Mouse (Mus musculus) embryo, embryonic 11 days (tissue): ENCODE data around the gene Ndufv2.
"Not testable (repeated sequence)": the region's sequence is repeated elsewhere in the genome, so short reads cannot be mapped to it uniquely, and the experiment has no call there.

Experiments
- DNase-seq: peaks from one replicate; pipeline ENCODE4 v3.0.0-alpha.2; 2015

The Ndufv2 gene

GRCm38 (mm10) chr17:66084486-66084885 lies 16.9 kb downstream of the Ndufv2 start:
- DNase-seq = no peak

DNA sequence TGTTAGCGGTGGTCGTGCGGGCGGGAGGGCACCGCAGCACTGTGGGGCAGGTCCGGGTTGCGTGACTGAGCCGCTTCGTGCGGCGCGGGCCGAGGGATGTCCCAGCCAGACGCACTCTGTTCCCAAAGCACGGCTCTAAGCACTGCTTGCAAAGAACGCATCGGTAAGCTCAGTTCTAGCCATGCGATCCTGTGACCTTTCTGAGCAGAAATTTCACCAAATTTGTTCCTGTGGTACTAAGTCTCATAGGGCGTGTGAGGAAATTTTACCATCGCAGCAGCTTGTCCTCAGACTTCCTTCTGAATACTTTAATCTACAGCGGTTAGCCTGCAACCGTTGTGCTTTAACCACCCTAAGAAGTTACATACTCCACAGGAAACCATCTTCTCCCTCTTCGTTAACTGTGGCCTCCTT lies 23.9 kb downstream of the Ndufv2 start:
- peak; percentile 54 for DNase-seq

GRCm38 (mm10) chr17:66076934-66077333 lies 24.4 kb downstream of the Ndufv2 start, which contains the start of gene Ankrd12:
Ankrd12 (minus strand) TSS chr17:66077089.
- peak; percentile 96 for DNase-seq

- DNase-seq = peak; percentile 54
Measured at GRCm38 (mm10) chr17:66076174-66076927, 25.0 kb downstream of the Ndufv2 start.

- peak; percentile 36 for DNase-seq
Measured at GRCm38 (mm10) chr17:66075827-66076173, 25.6 kb downstream of the Ndufv2 start.

DNA sequence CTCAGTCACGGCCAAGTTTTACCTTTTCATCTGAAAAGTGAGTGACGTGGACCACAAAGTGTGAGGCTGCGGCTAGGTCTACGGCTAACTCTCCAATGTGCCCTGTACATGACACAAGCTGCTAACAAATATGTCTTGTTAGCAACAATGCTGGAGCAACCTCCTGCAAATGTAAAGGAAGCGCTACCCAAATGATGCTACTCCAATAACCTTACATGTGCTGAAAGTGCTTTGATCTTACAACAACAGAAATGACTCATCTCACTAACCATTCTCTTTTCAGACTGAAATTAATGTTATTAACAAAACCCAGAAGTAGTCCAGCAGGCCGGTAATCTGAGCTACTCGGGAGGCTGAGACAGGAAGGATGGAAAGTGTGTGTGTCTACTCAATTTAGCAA lies 27.4 kb downstream of the Ndufv2 start:
- DNase-seq = no peak

DNA sequence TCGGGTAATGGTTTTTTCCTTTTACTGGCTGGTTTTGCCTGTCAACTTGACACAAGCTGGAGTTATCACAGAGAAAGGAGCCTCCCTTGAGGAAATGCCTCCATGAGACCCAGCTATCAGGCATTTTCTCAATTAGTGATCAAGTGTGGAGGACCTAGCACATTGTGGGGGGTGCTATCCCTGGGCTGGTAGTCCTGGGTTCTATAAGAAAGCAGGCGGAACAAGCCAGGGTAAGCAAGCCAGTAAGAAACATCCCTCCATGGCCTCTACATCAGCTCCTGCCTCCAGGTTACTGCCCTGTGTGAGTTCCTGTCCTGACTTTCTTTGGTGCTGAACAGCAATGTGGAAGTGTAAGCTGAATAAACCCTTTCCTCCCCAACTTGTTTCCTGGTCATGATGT lies 32.3 kb downstream of the Ndufv2 start:
- DNase-seq = not testable (repeated sequence)

GRCm38 (mm10) chr17:66065115-66065514 lies 36.2 kb downstream of the Ndufv2 start:
- DNase-seq = no peak

GRCm38 (mm10) chr17:66061241-66061938 lies 40.0 kb downstream of the Ndufv2 start:
- no peak for DNase-seq

GRCm38 (mm10) chr17:66058160-66058559 lies 43.2 kb downstream of the Ndufv2 start:
- DNase-seq = no peak

GRCm38 (mm10) chr17:66057145-66057544 lies 44.2 kb downstream of the Ndufv2 start:
- DNase-seq = no peak

- DNase-seq = no peak
Measured at GRCm38 (mm10) chr17:66053349-66053748, 48.0 kb downstream of the Ndufv2 start.

GRCm38 (mm10) chr17:66048795-66049194 lies 52.6 kb downstream of the Ndufv2 start:
- DNase-seq = no peak

- DNase-seq = no peak
Measured at GRCm38 (mm10) chr17:66048199-66048598, 53.2 kb downstream of the Ndufv2 start.

GRCm38 (mm10) chr17:66043679-66044078 lies 57.7 kb downstream of the Ndufv2 start:
- DNase-seq = not testable (repeated sequence)

GRCm38 (mm10) chr17:66041020-66041419 lies 60.3 kb downstream of the Ndufv2 start:
- DNase-seq = no peak

- DNase-seq = no peak
Measured at GRCm38 (mm10) chr17:66033239-66033638, 68.1 kb downstream of the Ndufv2 start.

DNA sequence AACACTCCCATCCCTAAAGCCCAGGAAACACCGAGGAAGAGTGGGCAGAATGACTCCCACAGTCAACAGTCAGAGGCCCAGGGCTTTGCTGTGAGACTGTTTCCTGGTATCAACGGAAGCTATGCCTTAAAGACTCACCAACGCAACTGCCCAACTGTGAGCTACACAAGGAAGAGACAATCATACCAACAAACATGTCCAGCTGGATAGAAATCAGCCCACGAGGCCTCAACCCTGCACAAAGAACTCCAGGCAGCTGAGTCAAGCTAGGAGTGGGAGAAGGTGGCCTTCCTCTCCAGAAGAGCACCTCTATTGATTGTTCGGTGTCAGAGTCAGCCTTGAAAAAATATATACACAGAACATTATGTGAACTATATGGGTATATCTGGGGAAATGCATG lies 69.4 kb downstream of the Ndufv2 start:
- no peak for DNase-seq
